ENCODE assay signal across 8 mouse cellular contexts in the genomic region with DNA sequence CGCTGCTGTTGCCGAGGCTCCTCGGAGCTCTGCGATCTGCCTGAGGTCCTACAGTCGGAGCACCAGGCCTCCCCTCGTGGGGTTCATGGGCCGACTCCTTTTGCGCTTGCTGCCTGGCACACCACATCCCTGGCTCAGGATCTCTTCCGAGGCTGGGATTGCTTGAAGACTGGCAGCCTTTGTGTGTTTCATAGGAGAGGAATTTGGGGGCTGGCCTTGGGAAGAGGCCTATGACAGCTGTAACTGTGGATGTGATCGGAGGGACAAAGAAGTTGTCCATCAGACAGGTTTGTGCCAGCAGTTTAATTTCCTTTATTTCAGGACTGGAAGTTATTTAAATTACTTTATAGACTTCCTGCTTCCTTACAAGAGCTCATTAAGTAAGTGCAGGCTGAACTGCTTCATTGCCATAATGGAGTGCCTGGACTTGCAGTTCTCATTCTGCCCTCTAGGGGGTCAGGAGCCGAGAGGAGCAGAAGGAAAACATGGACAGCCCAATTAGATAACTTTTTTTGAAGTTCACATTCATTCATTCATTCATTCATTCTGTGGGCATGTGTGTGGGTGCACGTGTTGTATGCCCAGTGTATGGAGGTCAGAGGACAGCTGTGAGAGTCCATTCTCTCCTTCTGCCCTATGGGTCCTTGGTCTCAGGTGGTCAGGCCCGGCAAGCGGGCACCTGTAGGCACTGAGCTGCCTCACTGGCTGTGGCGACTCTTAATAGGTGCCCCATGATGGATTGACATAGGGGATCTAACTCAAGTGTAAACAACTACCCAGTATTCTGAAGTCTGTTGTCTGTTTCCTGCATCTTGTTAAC.
DNase-seq lines count a peak whose midpoint lies in the region; ATAC-seq lines count a peak whose summit lies in the region.

No protein-coding gene starts in this region.

- peak; percentile 80 for ATAC-seq in forebrain, embryonic 14.5 days
- ATAC-seq in intestine, embryonic 14.5 days (replicated peaks; ENCODE audit: low FRiP score, low TSS enrichment, low read depth) = no peak
- ATAC-seq in limb, embryonic 15.5 days (ENCODE audit: insufficient number of reproducible peaks, low FRiP score, low TSS enrichment, low read depth) = no peak

- peak; percentile 20 for DNase-seq in right cerebral cortex, adult 18-20 months
- no peak for DNase-seq in right cerebral cortex, postnatal 25 days
- peak; percentile 46 for DNase-seq in c-Kit-positive CD71-positive TER-119-positive erythroid progenitor cells, embryonic 14.5 days (ENCODE audit: low spot score)
- peak; percentile 83 for DNase-seq in forebrain, embryonic 14.5 days (ENCODE audit: low spot score)
- peak; percentile 88 for DNase-seq in intestine, embryonic 14.5 days (ENCODE audit: low spot score)
- peak; percentile 71 for DNase-seq in naive thymus-derived CD4-positive, alpha-beta T cell, adult 2 months (ENCODE audit: low read depth)
- peak; percentile 68 for DNase-seq in thymus, postnatal 25 days

- no peak overlapping the region for H3K4me3 ChIP-seq in forebrain, embryonic 14.5 days (ENCODE audit: low read depth, low read length)
- no peak overlapping the region for H3K4me3 ChIP-seq in intestine, embryonic 14.5 days (ENCODE audit: low read depth, low read length)
- H3K4me3 ChIP-seq in limb, embryonic 15.5 days = no peak overlapping the region

- peaks cover 19% of the 10 kb centered on the region for H3K4me1 ChIP-seq in forebrain, embryonic 14.5 days (ENCODE audit: control insufficient read depth, insufficient read depth, low read length)
- peaks cover 41% of the 10 kb centered on the region for H3K4me1 ChIP-seq in intestine, embryonic 14.5 days (replicated peaks; ENCODE audit: control insufficient read depth, insufficient read depth, low read length)
- peaks cover 67% of the 10 kb centered on the region for H3K4me1 ChIP-seq in limb, embryonic 15.5 days

- H3K9ac ChIP-seq in forebrain, embryonic 14.5 days (ENCODE audit: low read length) = no peak overlapping the region; the same call in 1 of the 2 replicates
- H3K9ac ChIP-seq in intestine, embryonic 14.5 days (ENCODE audit: low read length) = no peak overlapping the region
- H3K9ac ChIP-seq in limb, embryonic 15.5 days = no peak overlapping the region

- H3K27me3 ChIP-seq in forebrain, embryonic 14.5 days (replicated peaks; ENCODE audit: control insufficient read depth, insufficient read depth, low read length) = no peaks in the 10 kb centered on the region
- no peaks in the 10 kb centered on the region for H3K27me3 ChIP-seq in intestine, embryonic 14.5 days (replicated peaks; ENCODE audit: control insufficient read depth, insufficient read depth, low read length)
- H3K27me3 ChIP-seq in limb, embryonic 15.5 days = no peaks in the 10 kb centered on the region

- H3K4me2 ChIP-seq in forebrain, embryonic 14.5 days (ENCODE audit: low read length) = peak overlapping the region; percentile 20; the same call in 1 of the 2 replicates
- no peak overlapping the region for H3K4me2 ChIP-seq in intestine, embryonic 14.5 days (ENCODE audit: low read length)
- peak overlapping the region; percentile 15; the same call in 1 of the 2 replicates for H3K4me2 ChIP-seq in limb, embryonic 15.5 days

- WGBS in forebrain, embryonic 14.5 days = 27% methylated on average over 15 of the region's 15 CpGs
- 58% methylated on average over 15 of the region's 15 CpGs for WGBS in intestine, embryonic 14.5 days
- WGBS in limb, embryonic 15.5 days = 40% methylated on average over 15 of the region's 15 CpGs

- peak overlapping the region; percentile 72 for H3K27ac ChIP-seq in forebrain, embryonic 14.5 days (ENCODE audit: low read depth, low read length)
- H3K27ac ChIP-seq in intestine, embryonic 14.5 days (ENCODE audit: low read depth) = peak overlapping the region; percentile 58; the same call in 1 of the 2 replicates
- H3K27ac ChIP-seq in limb, embryonic 15.5 days = peak overlapping the region; percentile 77

- H3K9me3 ChIP-seq in forebrain, embryonic 14.5 days (replicated peaks; ENCODE audit: control insufficient read depth, low read length) = no peaks in the 10 kb centered on the region
- H3K9me3 ChIP-seq in intestine, embryonic 14.5 days (ENCODE audit: control insufficient read depth, low read length) = no peaks in the 10 kb centered on the region
- no peaks in the 10 kb centered on the region for H3K9me3 ChIP-seq in limb, embryonic 15.5 days

- no peaks in the 10 kb centered on the region for H3K36me3 ChIP-seq in forebrain, embryonic 14.5 days (ENCODE audit: control insufficient read depth, insufficient read depth, low read length)
- no peaks in the 10 kb centered on the region for H3K36me3 ChIP-seq in intestine, embryonic 14.5 days (ENCODE audit: control insufficient read depth, insufficient read depth, low read length)
- H3K36me3 ChIP-seq in limb, embryonic 15.5 days = no peaks in the 10 kb centered on the region
